Mouse (Mus musculus): ENCODE measurements at regions not wholly inside any gene's neighbourhood (a gene's known extent, or its start where the extent isn't known, plus 50 kb on each side); places are given as distances from the start of the nearest gene placed in this dataset.

GRCm38 (mm10) chr3:155246628-155247027 lies 153.4 kb downstream of the Lrriq3 start:
- WGBS: 69% methylated on average over 1 of the region's 1 CpGs

GRCm38 (mm10) chr3:155247124-155247523 lies 153.9 kb downstream of the Lrriq3 start:
- no peaks in the 10 kb centered on the region for H3K4me1 ChIP-seq (replicated peaks)
- no peaks in the 10 kb centered on the region for H3K27me3 ChIP-seq
- H3K9ac ChIP-seq: no peak overlapping the region
- no peaks in the 10 kb centered on the region for H3K36me3 ChIP-seq
- 84% methylated on average over 2 of the region's 2 CpGs for WGBS
- no peak overlapping the region for H3K4me3 ChIP-seq
- no peak for ATAC-seq (ENCODE audit: low read depth)
- no peaks in the 10 kb centered on the region for H3K9me3 ChIP-seq
- H3K4me2 ChIP-seq: no peak overlapping the region
- no peak overlapping the region for H3K27ac ChIP-seq (replicated peaks)

More at GRCm38 (mm10) chr3:155246628-155247027, 153.4 kb downstream of the Lrriq3 start:
- Histone ChIP-seq H3K4me3 (no peak overlapping the region), H3K27ac (replicated peaks) (no peak overlapping the region), H3K27me3 (no peaks in the 10 kb centered on the region), H3K9ac (no peak overlapping the region), H3K36me3 (no peaks in the 10 kb centered on the region), H3K9me3 (no peaks in the 10 kb centered on the region), H3K4me1 (replicated peaks) (no peaks in the 10 kb centered on the region), H3K4me2 (no peak overlapping the region)
- ATAC-seq (ENCODE audit: low read depth): no peak

GRCm38 (mm10) chr3:155247929-155248328 lies 154.7 kb downstream of the Lrriq3 start:
- Histone ChIP-seq H3K36me3 (no peaks in the 10 kb centered on the region), H3K27me3 (no peaks in the 10 kb centered on the region), H3K4me3 (no peak overlapping the region), H3K9ac (no peak overlapping the region), H3K4me2 (no peak overlapping the region), H3K27ac (replicated peaks) (no peak overlapping the region), H3K9me3 (no peaks in the 10 kb centered on the region), H3K4me1 (replicated peaks) (no peaks in the 10 kb centered on the region)
- ATAC-seq (ENCODE audit: low read depth): no peak
- 94% methylated on average over 1 of the region's 1 CpGs for WGBS

DNA sequence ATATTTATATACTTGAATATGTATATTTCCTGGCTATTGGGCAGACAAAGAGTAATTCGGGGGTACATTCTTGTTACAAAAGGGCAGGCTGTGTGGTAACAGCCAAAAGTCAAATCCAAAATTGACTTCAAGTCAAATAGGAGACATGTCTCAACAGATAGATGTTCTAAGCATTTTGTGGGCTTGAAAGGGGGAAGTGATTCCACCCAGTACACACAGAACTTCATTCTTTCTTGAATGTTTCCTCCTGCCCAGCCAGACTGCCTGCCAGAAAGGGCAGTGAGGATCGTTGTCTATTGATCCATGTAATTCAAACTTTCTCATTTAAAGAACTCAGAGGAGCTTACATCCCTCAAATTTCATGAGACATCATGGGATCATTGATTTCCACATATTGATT lies 157.7 kb downstream of the Lrriq3 start:
- H3K36me3 ChIP-seq: no peaks in the 10 kb centered on the region
- no peak overlapping the region for H3K9ac ChIP-seq
- WGBS: 90% methylated on average over 2 of the region's 2 CpGs
- no peak for ATAC-seq (ENCODE audit: low read depth)
- H3K27ac ChIP-seq (replicated peaks): no peak overlapping the region
- no peaks in the 10 kb centered on the region for H3K9me3 ChIP-seq
- H3K27me3 ChIP-seq: no peaks in the 10 kb centered on the region
- H3K4me1 ChIP-seq (replicated peaks): no peaks in the 10 kb centered on the region
- H3K4me3 ChIP-seq: no peak overlapping the region
- H3K4me2 ChIP-seq: no peak overlapping the region

- H3K27ac ChIP-seq (replicated peaks): no peak overlapping the region
- 68% methylated on average over 3 of the region's 3 CpGs for WGBS
- H3K4me3 ChIP-seq: no peak overlapping the region
- no peak overlapping the region for H3K4me2 ChIP-seq
- no peaks in the 10 kb centered on the region for H3K4me1 ChIP-seq (replicated peaks)
- no peak for ATAC-seq (ENCODE audit: low read depth)
- H3K9ac ChIP-seq: no peak overlapping the region
- no peaks in the 10 kb centered on the region for H3K36me3 ChIP-seq
- H3K27me3 ChIP-seq: no peaks in the 10 kb centered on the region
- no peaks in the 10 kb centered on the region for H3K9me3 ChIP-seq
Measured at GRCm38 (mm10) chr3:155298206-155298605, 205.0 kb downstream of the Lrriq3 start.

DNA sequence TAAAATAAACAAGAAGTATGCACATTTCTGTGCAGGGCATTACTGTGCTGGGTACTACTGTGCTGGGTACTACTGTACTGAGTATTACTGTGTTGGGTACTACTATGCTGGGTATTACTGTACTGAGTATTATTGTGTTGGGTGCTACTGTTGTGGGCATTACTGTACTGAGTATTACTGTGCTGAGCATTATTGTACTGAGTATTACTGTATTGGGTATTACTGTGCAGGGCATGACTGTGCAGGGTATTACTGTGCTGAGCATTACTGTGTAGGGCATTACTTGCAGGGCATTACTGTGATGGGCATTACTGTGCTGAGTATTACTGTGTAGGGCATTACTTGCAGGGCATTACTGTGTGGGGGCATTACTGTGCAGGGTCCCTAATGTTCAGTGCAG lies 205.5 kb downstream of the Lrriq3 start:
- H3K4me3 ChIP-seq: no peak overlapping the region
- no peak overlapping the region for H3K9ac ChIP-seq
- ATAC-seq (ENCODE audit: low read depth): no peak
- no peaks in the 10 kb centered on the region for H3K36me3 ChIP-seq
- no peaks in the 10 kb centered on the region for H3K27me3 ChIP-seq
- no peak overlapping the region for H3K4me2 ChIP-seq
- H3K27ac ChIP-seq (replicated peaks): no peak overlapping the region
- H3K9me3 ChIP-seq: no peaks in the 10 kb centered on the region
- no peaks in the 10 kb centered on the region for H3K4me1 ChIP-seq (replicated peaks)

DNA sequence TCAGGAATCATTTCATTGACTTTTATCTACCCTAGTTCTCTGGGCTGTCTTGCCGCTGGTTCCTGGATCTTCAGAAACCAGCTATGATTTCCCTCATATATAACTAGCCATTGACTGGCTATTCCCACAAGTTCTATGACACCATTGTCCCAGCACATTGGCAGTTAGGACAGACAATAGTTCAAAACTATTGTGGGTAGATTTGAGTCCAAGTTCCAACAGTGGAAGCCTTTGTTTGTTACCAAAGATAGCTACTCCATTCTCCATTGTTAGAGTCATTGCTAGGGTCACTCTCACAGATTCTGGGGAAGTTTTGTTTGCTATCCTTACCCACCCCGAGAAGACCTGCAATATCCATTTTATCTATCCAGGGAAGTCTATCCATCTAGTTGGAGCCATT lies 229.1 kb downstream of the Lrriq3 start:
- Histone ChIP-seq H3K4me1 (replicated peaks) (no peaks in the 10 kb centered on the region), H3K9me3 (no peaks in the 10 kb centered on the region), H3K9ac (no peak overlapping the region), H3K27ac (replicated peaks) (no peak overlapping the region), H3K36me3 (no peaks in the 10 kb centered on the region), H3K4me2 (no peak overlapping the region), H3K27me3 (no peaks in the 10 kb centered on the region), H3K4me3 (no peak overlapping the region)
- ATAC-seq (ENCODE audit: low read depth): no peak
- WGBS: 81% methylated on average over 2 of the region's 2 CpGs

- Histone ChIP-seq H3K4me1 (replicated peaks) (no peaks in the 10 kb centered on the region), H3K9me3 (no peaks in the 10 kb centered on the region), H3K4me3 (no peak overlapping the region), H3K4me2 (no peak overlapping the region), H3K36me3 (no peaks in the 10 kb centered on the region), H3K9ac (no peak overlapping the region), H3K27me3 (no peaks in the 10 kb centered on the region), H3K27ac (replicated peaks) (no peak overlapping the region)
- ATAC-seq (ENCODE audit: low read depth): no peak
- WGBS: 68% methylated on average over 2 of the region's 2 CpGs
Measured at GRCm38 (mm10) chr3:155329701-155330100, 236.5 kb downstream of the Lrriq3 start.

DNA sequence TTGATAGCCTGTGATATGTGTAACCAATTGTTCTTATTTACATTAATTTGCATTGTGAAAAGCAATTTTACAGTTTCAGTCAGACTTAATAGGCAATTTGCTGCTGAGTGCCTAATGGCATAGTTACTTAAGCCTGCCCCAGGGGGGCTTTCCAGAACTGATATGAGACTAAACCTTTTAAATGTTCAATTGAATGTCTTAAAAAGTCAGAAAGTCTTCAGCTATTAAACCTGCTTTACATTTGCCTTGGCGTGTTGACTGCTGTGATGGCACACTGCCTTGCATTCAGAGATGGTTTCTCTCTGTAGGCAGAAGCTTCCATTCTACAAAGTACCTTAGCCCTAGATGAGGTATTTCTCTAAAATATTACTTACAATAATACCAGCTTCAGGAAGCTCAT lies 256.0 kb downstream of the Lrriq3 start:
- H3K9me3 ChIP-seq: no peaks in the 10 kb centered on the region
- H3K27ac ChIP-seq (replicated peaks): no peak overlapping the region
- no peaks in the 10 kb centered on the region for H3K27me3 ChIP-seq
- H3K4me3 ChIP-seq: no peak overlapping the region
- peak; percentile 72 for ATAC-seq (ENCODE audit: low read depth)
- no peak overlapping the region for H3K4me2 ChIP-seq
- no peaks in the 10 kb centered on the region for H3K36me3 ChIP-seq
- H3K4me1 ChIP-seq (replicated peaks): no peaks in the 10 kb centered on the region; the same call in 1 of the 2 replicates
- H3K9ac ChIP-seq: no peak overlapping the region
- whole genome bisulfite sequencing: 41% methylated on average over 1 of the region's 1 CpGs

DNA sequence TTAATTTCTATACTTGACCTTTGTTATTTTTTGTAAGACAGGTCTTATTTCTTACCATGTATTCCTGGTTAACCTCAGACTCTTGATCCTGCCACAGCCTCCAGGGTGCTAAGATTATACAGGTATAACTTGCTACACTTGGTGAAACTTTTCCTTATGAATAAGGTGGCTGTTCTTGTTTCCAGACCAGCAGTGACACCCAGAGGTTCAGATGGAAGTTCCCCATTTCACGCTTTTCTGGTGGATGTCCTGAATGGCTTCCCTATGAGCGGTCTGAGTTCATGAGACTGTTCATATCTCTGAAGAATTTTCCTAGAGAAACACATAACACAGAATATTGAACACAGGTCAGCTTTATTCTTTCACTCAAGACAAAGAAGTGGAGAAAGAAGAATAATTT lies 258.4 kb downstream of the Lrriq3 start:
- Histone ChIP-seq H3K27me3 (no peaks in the 10 kb centered on the region), H3K4me1 (replicated peaks) (no peaks in the 10 kb centered on the region; the same call in 1 of the 2 replicates), H3K36me3 (no peaks in the 10 kb centered on the region), H3K4me2 (no peak overlapping the region), H3K4me3 (no peak overlapping the region), H3K27ac (replicated peaks) (no peak overlapping the region), H3K9me3 (no peaks in the 10 kb centered on the region), H3K9ac (no peak overlapping the region)
- no peak for ATAC-seq (ENCODE audit: low read depth)
- WGBS: 91% methylated on average over 2 of the region's 2 CpGs

- no peak overlapping the region for H3K27ac ChIP-seq (replicated peaks)
- no peak overlapping the region for H3K9ac ChIP-seq
- H3K4me3 ChIP-seq: no peak overlapping the region
- no peaks in the 10 kb centered on the region for H3K9me3 ChIP-seq
- H3K4me1 ChIP-seq (replicated peaks): no peaks in the 10 kb centered on the region; the same call in 1 of the 2 replicates
- H3K36me3 ChIP-seq: no peaks in the 10 kb centered on the region
- H3K27me3 ChIP-seq: no peaks in the 10 kb centered on the region
- H3K4me2 ChIP-seq: no peak overlapping the region
- 91% methylated on average over 2 of the region's 2 CpGs for WGBS
- ATAC-seq (ENCODE audit: low read depth): no peak
Measured at GRCm38 (mm10) chr3:155352277-155352802, 259.1 kb downstream of the Lrriq3 start.

DNA sequence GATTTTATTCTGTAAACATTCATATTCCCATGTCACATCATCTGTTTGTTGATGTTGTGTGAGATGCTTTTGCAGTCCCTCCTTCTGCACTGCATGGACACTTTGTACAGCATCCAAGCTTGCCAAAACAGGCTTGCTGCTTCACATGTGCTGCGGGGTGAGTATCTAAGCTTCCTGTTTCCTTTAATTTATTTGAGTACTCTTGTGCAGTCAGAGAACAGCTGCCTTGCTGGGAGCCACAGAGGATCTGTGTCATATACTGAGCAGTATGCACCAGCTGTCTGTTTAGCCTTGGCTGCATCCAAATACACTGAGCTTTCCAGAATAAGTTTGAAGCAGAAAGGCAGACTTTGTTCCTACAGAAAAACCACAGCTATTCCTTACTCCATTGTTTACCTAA lies 267.2 kb downstream of the Lrriq3 start:
- H3K4me1 ChIP-seq (replicated peaks): no peaks in the 10 kb centered on the region
- H3K4me2 ChIP-seq: no peak overlapping the region
- WGBS: 64% methylated on average over 1 of the region's 1 CpGs
- no peak overlapping the region for H3K4me3 ChIP-seq
- H3K9me3 ChIP-seq: no peaks in the 10 kb centered on the region
- no peaks in the 10 kb centered on the region for H3K36me3 ChIP-seq
- no peak overlapping the region for H3K9ac ChIP-seq
- no peak overlapping the region for H3K27ac ChIP-seq (replicated peaks)
- no peaks in the 10 kb centered on the region for H3K27me3 ChIP-seq
- ATAC-seq (ENCODE audit: low read depth): no peak

DNA sequence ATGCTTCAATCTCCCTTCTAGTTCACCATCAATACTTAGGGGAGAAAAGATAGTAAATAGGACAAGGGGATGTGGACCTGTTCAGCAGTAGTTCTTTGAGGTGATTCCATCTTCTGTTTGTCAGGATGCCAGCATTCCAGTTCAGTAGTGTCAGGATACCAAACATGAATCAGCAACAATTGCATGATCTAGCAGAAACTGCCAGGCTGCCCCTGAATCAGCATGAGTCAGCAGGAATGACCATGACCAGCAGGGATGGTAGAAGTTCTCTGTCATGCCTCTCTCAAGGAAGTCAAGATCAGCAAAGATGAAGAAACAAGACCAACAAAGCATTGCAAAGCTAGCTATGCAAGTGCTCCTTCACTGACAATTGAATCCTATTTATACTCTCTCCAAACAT lies 277.5 kb downstream of the Lrriq3 start:
- Histone ChIP-seq H3K27ac (replicated peaks) (no peak overlapping the region), H3K27me3 (no peaks in the 10 kb centered on the region), H3K9ac (no peak overlapping the region), H3K4me3 (no peak overlapping the region), H3K9me3 (no peaks in the 10 kb centered on the region), H3K36me3 (no peaks in the 10 kb centered on the region), H3K4me2 (no peak overlapping the region), H3K4me1 (replicated peaks) (no peaks in the 10 kb centered on the region)
- no peak for ATAC-seq (ENCODE audit: low read depth)
